Mouse (Mus musculus): ENCODE measurements at regions not wholly inside any gene's neighbourhood (a gene's known extent, or its start where the extent isn't known, plus 50 kb on each side); places are given as distances from the start of the nearest gene placed in this dataset.

- TF ChIP-seq CTCF (IDR thresholded peaks at IDR 0.05; ENCODE audit: borderline replicate concordance, insufficient read depth, low read depth, low read length) (no peak), POLR2A (IDR thresholded peaks at IDR 0.05; ENCODE audit: borderline replicate concordance, insufficient read depth, low read length) (no peak)
Observed at GRCm38 (mm10) chr10:126792371-126792835, 108.8 kb downstream of the Atp23 start.

Data from cerebellum, adult 2 months (tissue).